Mouse (Mus musculus) kidney, adult 2 months (tissue): ENCODE data around the gene Btbd17.

Experiments
- CTCF ChIP-seq: fragments of 200-500 bp; conservative IDR thresholded peaks from 2 replicates; pipeline ENCODE4 v1.5.1; 2011; ENCODE audit warnings: low read depth, mild to moderate bottlenecking, control low read depth, low read length, moderate library complexity, mixed read lengths; ENCODE audit not compliant: insufficient read depth, insufficient read length
- POLR2A ChIP-seq: fragments of 200-500 bp; IDR thresholded peaks from one replicate; pipeline ENCODE4 v1.6.1; 2011; ENCODE audit warnings: low read depth, low read length, control low read depth

DNA sequence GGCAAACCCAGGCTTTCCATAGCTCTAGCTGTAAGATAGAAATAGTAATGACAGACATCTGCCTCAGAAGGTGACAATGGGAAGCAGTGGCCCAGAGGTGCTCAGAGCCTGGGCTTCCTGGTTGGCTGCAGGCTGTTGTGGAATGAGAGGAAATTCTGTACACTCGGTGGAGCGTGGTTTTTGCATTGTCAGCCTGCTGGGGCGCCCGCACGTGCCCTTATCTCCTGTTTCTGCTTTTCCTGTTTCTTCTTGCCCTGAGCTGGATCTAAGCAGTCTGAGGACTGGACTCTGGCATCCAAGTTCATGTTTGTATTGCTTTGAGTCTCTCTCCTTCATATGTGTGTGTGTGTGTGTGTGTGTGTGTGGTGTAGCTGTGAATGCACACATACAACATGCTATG, 30.9 kb upstream of the Btbd17 start:
- TF ChIP-seq CTCF (no peak), POLR2A (no peak)
